Mouse (Mus musculus) G1E (cell line): ENCODE measurements around the gene Cdc14b.

ENCODE experiments used
- CTCF ChIP-seq: IDR thresholded peaks from 2 replicates; pipeline ENCODE4 v1.5.1; 2012; ENCODE audit warnings: low read depth, low read length, inconsistent platforms, mixed read lengths
- GATA1 ChIP-seq: IDR thresholded peaks from 2 replicates; pipeline ENCODE4 v1.6.1; 2012; ENCODE audit warnings: borderline replicate concordance, low read length, inconsistent platforms, mixed read lengths

DNA sequence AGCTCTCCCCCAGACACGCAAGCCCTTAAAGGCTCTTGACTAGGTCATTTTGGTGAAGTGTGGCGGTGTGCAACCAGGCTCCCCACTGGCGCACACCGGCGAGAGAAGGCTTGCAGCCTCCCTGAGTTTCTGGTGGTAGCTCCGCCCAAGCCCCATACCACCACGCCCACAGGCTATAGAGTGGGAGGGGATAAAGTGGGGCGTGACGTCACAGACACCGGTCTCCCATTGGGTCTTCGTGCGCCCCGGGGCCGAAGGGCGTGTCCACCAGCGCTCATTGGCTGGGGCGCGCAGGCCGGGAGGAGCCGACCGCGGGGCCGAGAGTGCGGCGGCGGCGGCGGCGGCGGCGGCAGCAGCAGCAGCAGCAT lies 113.6 kb downstream of the Cdc14b start, which contains the start of gene Habp4:
- TF ChIP-seq CTCF (no peak), GATA1 (no peak)
